Mouse (Mus musculus): Measurements from ENCODE around the gene Rasgef1b. TPM values are rescaled to one million over a fixed set of nuclear protein-coding genes. Genes with fewer than 3 reads are reported as not detected.

Rasgef1b gene
- polyA plus RNA-seq, 1 experiment from 2014 or later: 31.1 TPM

DNA sequence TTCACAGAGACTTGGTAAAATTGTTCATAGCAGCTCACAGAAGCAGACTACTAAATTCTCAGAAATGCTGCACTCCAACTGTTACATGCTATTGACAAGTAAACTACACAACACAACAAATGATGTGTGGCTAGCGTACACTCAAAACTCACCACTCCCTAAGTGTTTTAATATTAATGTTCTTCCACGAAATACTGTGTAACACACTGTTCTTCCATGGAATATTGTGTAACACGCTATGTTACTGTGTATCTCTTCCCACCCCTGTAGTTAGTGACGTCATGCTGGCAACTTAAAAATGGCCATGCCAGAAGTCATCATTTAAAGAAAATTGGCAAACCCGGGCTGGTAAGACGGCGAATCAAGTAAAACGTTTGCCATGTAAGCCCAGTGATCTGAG is 299.6 kb downstream of the Rasgef1b start:
- ATAC-seq (replicated peaks; ENCODE audit: extremely low read depth, insufficient read depth, low FRiP score): no peak
- Histone ChIP-seq H3K4me1 (ENCODE audit: control insufficient read depth, insufficient read depth, low read length) (peaks cover 4% of the 10 kb centered on the region; the same call in 1 of the 2 replicates), H3K27ac (ENCODE audit: low read length) (no peak overlapping the region), H3K9ac (ENCODE audit: low read length) (no peak overlapping the region), H3K4me3 (ENCODE audit: low read length) (no peak overlapping the region), H3K9me3 (replicated peaks; ENCODE audit: control insufficient read depth, low read length) (no peaks in the 10 kb centered on the region), H3K4me2 (ENCODE audit: low read depth, low read length) (no peak overlapping the region), H3K27me3 (ENCODE audit: control insufficient read depth, insufficient read depth, low read length) (no peaks in the 10 kb centered on the region), H3K36me3 (ENCODE audit: control insufficient read depth, insufficient read depth) (no peaks in the 10 kb centered on the region)
- 76% methylated on average over 8 of the region's 8 CpGs for WGBS

DNA sequence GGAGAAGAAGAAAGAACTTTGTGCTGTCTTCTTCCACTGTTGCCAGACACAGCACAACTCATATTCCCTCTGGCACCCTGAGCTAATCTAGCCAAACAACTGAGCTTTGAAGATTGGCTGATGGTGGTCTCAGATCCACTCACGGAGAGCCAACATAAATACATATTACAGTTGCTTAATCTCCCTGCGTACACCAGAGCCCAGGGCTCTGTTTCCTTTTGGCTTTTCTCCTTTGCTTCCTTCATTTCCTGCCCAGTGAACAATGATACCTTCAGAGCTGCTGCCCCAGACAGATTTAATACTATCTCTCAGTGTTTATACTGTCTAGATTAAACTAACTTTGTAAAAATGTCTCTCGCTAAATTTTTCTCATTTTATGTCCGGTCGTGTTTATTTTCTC is 300.2 kb downstream of the Rasgef1b start:
- H3K9me3 ChIP-seq (replicated peaks; ENCODE audit: control insufficient read depth, low read length): no peaks in the 10 kb centered on the region
- no peak overlapping the region for H3K4me3 ChIP-seq (ENCODE audit: low read length)
- WGBS: 48% methylated on average over 5 of the region's 5 CpGs
- H3K27me3 ChIP-seq (ENCODE audit: control insufficient read depth, insufficient read depth, low read length): no peaks in the 10 kb centered on the region
- no peak overlapping the region for H3K4me2 ChIP-seq (ENCODE audit: low read depth, low read length)
- ATAC-seq (replicated peaks; ENCODE audit: extremely low read depth, insufficient read depth, low FRiP score): peak; percentile 52; the same call in 1 of the 2 replicates
- H3K36me3 ChIP-seq (ENCODE audit: control insufficient read depth, insufficient read depth): no peaks in the 10 kb centered on the region
- peaks cover 4% of the 10 kb centered on the region; the same call in 1 of the 2 replicates for H3K4me1 ChIP-seq (ENCODE audit: control insufficient read depth, insufficient read depth, low read length)
- no peak overlapping the region for H3K9ac ChIP-seq (ENCODE audit: low read length)
- no peak overlapping the region for H3K27ac ChIP-seq (ENCODE audit: low read length)

DNA sequence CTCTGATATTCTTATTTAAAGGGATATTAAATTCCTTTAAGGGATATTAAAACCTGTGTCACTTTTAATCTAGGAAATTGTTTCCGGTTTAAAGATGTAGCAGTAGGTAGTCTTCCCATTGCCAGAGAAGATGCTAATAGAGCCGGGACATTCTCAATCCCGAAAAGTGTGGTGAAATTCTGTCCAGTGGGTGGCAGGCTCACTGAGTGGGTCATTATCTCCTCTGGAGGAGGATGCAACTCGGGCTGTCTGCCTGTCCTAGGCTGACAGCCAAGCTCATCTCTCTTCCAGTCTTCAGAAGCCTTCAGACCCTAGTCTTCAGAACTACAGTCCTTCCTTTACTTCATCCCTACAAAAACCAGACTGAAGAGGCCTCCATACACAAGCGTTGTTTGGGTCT is 305.6 kb downstream of the Rasgef1b start:
- no peak for ATAC-seq (replicated peaks; ENCODE audit: extremely low read depth, insufficient read depth, low FRiP score)
- Histone ChIP-seq H3K4me2 (ENCODE audit: low read depth, low read length) (no peak overlapping the region), H3K27me3 (ENCODE audit: control insufficient read depth, insufficient read depth, low read length) (no peaks in the 10 kb centered on the region), H3K9me3 (replicated peaks; ENCODE audit: control insufficient read depth, low read length) (no peaks in the 10 kb centered on the region), H3K4me1 (ENCODE audit: control insufficient read depth, insufficient read depth, low read length) (peaks cover under 1% of the 10 kb centered on the region; the same call in 1 of the 2 replicates), H3K36me3 (ENCODE audit: control insufficient read depth, insufficient read depth) (no peaks in the 10 kb centered on the region), H3K27ac (ENCODE audit: low read length) (no peak overlapping the region), H3K4me3 (ENCODE audit: low read length) (no peak overlapping the region), H3K9ac (ENCODE audit: low read length) (no peak overlapping the region)
- WGBS: 62% methylated on average over 5 of the region's 5 CpGs

DNA sequence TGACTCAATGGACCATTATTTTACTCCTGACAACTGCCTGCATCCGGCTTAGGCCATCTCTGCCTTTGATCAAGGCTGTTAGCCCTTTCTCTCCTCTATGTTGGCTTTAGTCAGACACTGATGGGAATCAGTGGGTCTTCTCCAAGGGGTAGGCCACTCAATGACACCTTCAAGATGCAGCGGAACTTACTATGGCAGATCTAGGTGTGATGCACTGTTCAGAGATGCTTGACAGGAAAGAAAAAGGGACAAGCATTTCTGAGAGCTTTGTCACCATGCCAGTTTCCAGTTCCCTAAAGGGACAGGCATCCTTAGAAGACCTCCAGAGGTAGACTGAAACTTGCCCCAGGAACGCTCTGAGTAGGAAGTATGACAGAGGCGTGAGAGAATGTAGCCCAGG is 306.0 kb downstream of the Rasgef1b start:
- Histone ChIP-seq H3K4me1 (ENCODE audit: control insufficient read depth, insufficient read depth, low read length) (no peaks in the 10 kb centered on the region), H3K9ac (ENCODE audit: low read length) (no peak overlapping the region), H3K4me2 (ENCODE audit: low read depth, low read length) (no peak overlapping the region), H3K27me3 (ENCODE audit: control insufficient read depth, insufficient read depth, low read length) (no peaks in the 10 kb centered on the region), H3K4me3 (ENCODE audit: low read length) (no peak overlapping the region), H3K27ac (ENCODE audit: low read length) (no peak overlapping the region), H3K36me3 (ENCODE audit: control insufficient read depth, insufficient read depth) (no peaks in the 10 kb centered on the region), H3K9me3 (replicated peaks; ENCODE audit: control insufficient read depth, low read length) (no peaks in the 10 kb centered on the region)
- ATAC-seq (replicated peaks; ENCODE audit: extremely low read depth, insufficient read depth, low FRiP score): no peak
- WGBS: 95% methylated on average over 4 of the region's 4 CpGs

DNA sequence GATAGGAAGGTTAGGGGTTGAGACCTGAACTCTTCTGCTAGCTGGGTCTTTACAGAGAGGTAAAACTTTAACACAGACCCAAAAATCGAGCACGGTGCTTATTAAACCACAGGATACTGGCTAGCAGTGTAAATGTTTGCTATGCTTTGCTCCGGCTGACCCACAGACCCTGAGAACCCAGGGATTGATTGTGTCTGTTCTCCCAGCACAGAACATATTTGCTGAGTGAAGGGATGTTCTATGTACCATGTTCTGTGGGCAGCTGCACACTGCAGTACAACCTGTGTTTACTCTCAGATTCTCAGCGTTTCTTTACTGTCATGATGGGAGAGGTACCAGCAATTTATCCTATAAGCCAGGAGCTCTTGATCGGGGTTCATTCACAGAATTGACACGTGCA is 306.8 kb downstream of the Rasgef1b start:
- no peaks in the 10 kb centered on the region for H3K4me1 ChIP-seq (ENCODE audit: control insufficient read depth, insufficient read depth, low read length)
- H3K4me3 ChIP-seq (ENCODE audit: low read length): no peak overlapping the region
- WGBS: 81% methylated on average over 6 of the region's 6 CpGs
- H3K9ac ChIP-seq (ENCODE audit: low read length): no peak overlapping the region
- ATAC-seq (replicated peaks; ENCODE audit: extremely low read depth, insufficient read depth, low FRiP score): no peak
- no peak overlapping the region for H3K4me2 ChIP-seq (ENCODE audit: low read depth, low read length)
- no peaks in the 10 kb centered on the region for H3K27me3 ChIP-seq (ENCODE audit: control insufficient read depth, insufficient read depth, low read length)
- no peaks in the 10 kb centered on the region for H3K36me3 ChIP-seq (ENCODE audit: control insufficient read depth, insufficient read depth)
- no peaks in the 10 kb centered on the region for H3K9me3 ChIP-seq (replicated peaks; ENCODE audit: control insufficient read depth, low read length)
- no peak overlapping the region for H3K27ac ChIP-seq (ENCODE audit: low read length)

- H3K36me3 ChIP-seq (ENCODE audit: control insufficient read depth, insufficient read depth): no peaks in the 10 kb centered on the region
- H3K9ac ChIP-seq (ENCODE audit: low read length): no peak overlapping the region
- no peak for ATAC-seq (replicated peaks; ENCODE audit: extremely low read depth, insufficient read depth, low FRiP score)
- H3K9me3 ChIP-seq (replicated peaks; ENCODE audit: control insufficient read depth, low read length): no peaks in the 10 kb centered on the region
- 47% methylated on average over 2 of the region's 2 CpGs for WGBS
- H3K4me2 ChIP-seq (ENCODE audit: low read depth, low read length): no peak overlapping the region
- no peak overlapping the region for H3K27ac ChIP-seq (ENCODE audit: low read length)
- H3K27me3 ChIP-seq (ENCODE audit: control insufficient read depth, insufficient read depth, low read length): no peaks in the 10 kb centered on the region
- no peaks in the 10 kb centered on the region for H3K4me1 ChIP-seq (ENCODE audit: control insufficient read depth, insufficient read depth, low read length)
- no peak overlapping the region for H3K4me3 ChIP-seq (ENCODE audit: low read length)
These were observed 309.0 kb downstream of the Rasgef1b start for GRCm38 (mm10) chr5:99419872-99420271.

GRCm38 (mm10) chr5:99416902-99417301 is 312.0 kb downstream of the Rasgef1b start:
- Histone ChIP-seq H3K4me1 (ENCODE audit: control insufficient read depth, insufficient read depth, low read length) (peaks cover 8% of the 10 kb centered on the region; the same call in 1 of the 2 replicates), H3K27ac (ENCODE audit: low read length) (no peak overlapping the region), H3K36me3 (ENCODE audit: control insufficient read depth, insufficient read depth) (no peaks in the 10 kb centered on the region), H3K4me3 (ENCODE audit: low read length) (no peak overlapping the region), H3K9me3 (replicated peaks; ENCODE audit: control insufficient read depth, low read length) (no peaks in the 10 kb centered on the region), H3K27me3 (ENCODE audit: control insufficient read depth, insufficient read depth, low read length) (no peaks in the 10 kb centered on the region), H3K4me2 (ENCODE audit: low read depth, low read length) (no peak overlapping the region), H3K9ac (ENCODE audit: low read length) (no peak overlapping the region)
- 84% methylated on average over 21 of the region's 21 CpGs for WGBS
- no peak for ATAC-seq (replicated peaks; ENCODE audit: extremely low read depth, insufficient read depth, low FRiP score)

DNA sequence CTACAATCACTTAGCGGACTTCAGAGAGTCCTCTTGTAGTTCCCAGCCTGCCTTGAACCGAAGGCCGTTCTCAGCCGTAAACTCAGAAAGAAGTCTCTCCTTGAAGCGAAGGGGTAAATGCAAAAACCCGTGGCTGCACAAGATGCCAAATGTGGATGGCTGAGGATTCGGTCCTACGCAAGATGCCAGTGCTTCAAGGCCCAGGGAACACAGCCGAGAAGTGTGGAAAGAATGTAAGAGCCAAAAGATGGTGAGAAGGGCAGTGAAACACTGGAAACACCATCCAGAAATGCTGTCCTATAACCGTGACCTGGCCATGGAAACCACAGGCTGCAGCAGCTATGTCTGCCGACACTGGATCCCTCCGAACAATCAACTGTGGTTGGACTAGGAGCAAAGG is 313.2 kb downstream of the Rasgef1b start:
- H3K4me2 ChIP-seq (ENCODE audit: low read depth, low read length): no peak overlapping the region
- 93% methylated on average over 12 of the region's 12 CpGs for WGBS
- H3K4me3 ChIP-seq (ENCODE audit: low read length): no peak overlapping the region
- no peak overlapping the region for H3K27ac ChIP-seq (ENCODE audit: low read length)
- H3K9ac ChIP-seq (ENCODE audit: low read length): no peak overlapping the region
- ATAC-seq (replicated peaks; ENCODE audit: extremely low read depth, insufficient read depth, low FRiP score): no peak
- H3K9me3 ChIP-seq (replicated peaks; ENCODE audit: control insufficient read depth, low read length): no peaks in the 10 kb centered on the region
- peaks cover 8% of the 10 kb centered on the region; the same call in 1 of the 2 replicates for H3K4me1 ChIP-seq (ENCODE audit: control insufficient read depth, insufficient read depth, low read length)
- H3K27me3 ChIP-seq (ENCODE audit: control insufficient read depth, insufficient read depth, low read length): no peaks in the 10 kb centered on the region
- no peaks in the 10 kb centered on the region for H3K36me3 ChIP-seq (ENCODE audit: control insufficient read depth, insufficient read depth)

GRCm38 (mm10) chr5:99415049-99415448 is 313.8 kb downstream of the Rasgef1b start:
- 76% methylated on average over 2 of the region's 2 CpGs for WGBS

More at GRCm38 (mm10) chr5:99415049-99415448, 313.8 kb downstream of the Rasgef1b start:
- Histone ChIP-seq H3K27me3 (ENCODE audit: control insufficient read depth, insufficient read depth, low read length) (no peaks in the 10 kb centered on the region), H3K27ac (ENCODE audit: low read length) (no peak overlapping the region), H3K4me1 (ENCODE audit: control insufficient read depth, insufficient read depth, low read length) (peaks cover 8% of the 10 kb centered on the region; the same call in 1 of the 2 replicates), H3K36me3 (ENCODE audit: control insufficient read depth, insufficient read depth) (no peaks in the 10 kb centered on the region), H3K4me2 (ENCODE audit: low read depth, low read length) (no peak overlapping the region), H3K9me3 (replicated peaks; ENCODE audit: control insufficient read depth, low read length) (no peaks in the 10 kb centered on the region), H3K9ac (ENCODE audit: low read length) (no peak overlapping the region), H3K4me3 (ENCODE audit: low read length) (no peak overlapping the region)
- no peak for ATAC-seq (replicated peaks; ENCODE audit: extremely low read depth, insufficient read depth, low FRiP score)

Data from heart, embryonic 16.5 days (tissue).